10 mouse cellular contexts compared by ENCODE assay signal in genomic region chr3:65884571-65885011, GRCm38 (mm10).
DNase-seq lines count a peak whose midpoint lies in the region.
"Had no signal": no experiment of that assay in that cellular context is flagged by ENCODE, and none has a peak within 500 bp of the region (broad histone marks: within the 10 kb centered on the region; RNA-seq: fewer than 3 reads in every experiment).

No protein-coding gene starts in this region.

- peak; percentile 58 for DNase-seq in NIH3T3 (ENCODE audit: low read depth)
- DNase-seq in cerebellum, adult 18-20 months, result peak; percentile 55 to 63
- peak; percentile 99 for DNase-seq in gonadal fat pad, adult 2 months (ENCODE audit: low read depth)
- DNase-seq in lung, postnatal 14 days, result peak; percentile 38
- no peak for DNase-seq in adrenal gland, adult 18-20 months (ENCODE audit: low spot score in 2 of 2)
- DNase-seq in kidney, postnatal 10 days, result no peak
- no peak for DNase-seq in urinary bladder, adult 18-20 months (ENCODE audit: low spot score in 2 of 2)
- DNase-seq: adrenal gland, adult 2 months; embryo, embryonic 11 days; thymus, postnatal 36 days had no signal

Comparison
In these comparisons a context has a peak if more than half of its experiments do, and no peak if none do; other contexts are left out.
1. DNase-seq: peak in NIH3T3 (single experiment), cerebellum, adult 18-20 months (2 of 2), gonadal fat pad, adult 2 months (single experiment) and lung, postnatal 14 days (single experiment); none in adrenal gland, adult 18-20 months (0 of 2), kidney, postnatal 10 days (single experiment) and urinary bladder, adult 18-20 months (0 of 2).